Mouse (Mus musculus) heart, adult 2 months (tissue): ENCODE results near the gene Gns. TPM values are rescaled to one million over a fixed set of nuclear protein-coding genes. Genes with fewer than 3 reads are reported as not detected.

Experiments used
- DNase-seq, 2 experiments: peaks; one replicate each; pipeline ENCODE4 v3.0.0; 2021
- H3K27ac ChIP-seq: fragments of 200-600 bp; 2 replicates; pipeline ENCODE4 v1.8.1; 2022
- H3K27me3 ChIP-seq: fragments of 200-500 bp; 2 replicates; pipeline ENCODE4 v1.6.1; 2012; ENCODE audit warnings: mild to moderate bottlenecking, low read length, inconsistent platforms, mixed read lengths; ENCODE audit not compliant: control insufficient read depth, insufficient read depth
- H3K36me3 ChIP-seq: fragments of 200-500 bp; 2 replicates; pipeline ENCODE4 v1.6.1; 2012; ENCODE audit warnings: low read length, inconsistent platforms; ENCODE audit not compliant: control insufficient read depth, insufficient read depth
- H3K4me1 ChIP-seq: fragments of 200-500 bp; 2 replicates; pipeline ENCODE4 v1.6.1; 2011; ENCODE audit warnings: low read length; ENCODE audit not compliant: control insufficient read depth, insufficient read depth
- H3K4me3 ChIP-seq: fragments of 200-600 bp; 2 replicates; pipeline ENCODE4 v1.8.1; 2022
- H3K79me2 ChIP-seq: fragments of 200-500 bp; replicated peaks from 2 replicates; pipeline ENCODE4 v1.6.1; 2012; ENCODE audit warnings: mild to moderate bottlenecking, inconsistent platforms, low read length, moderate library complexity, mixed read lengths; ENCODE audit not compliant: control insufficient read depth, insufficient read depth
- H3K9ac ChIP-seq: fragments of 200-500 bp; 2 replicates; pipeline ENCODE4 v1.6.1; 2012; ENCODE audit warnings: low read depth, mild to moderate bottlenecking, control low read depth, inconsistent platforms, low read length, mixed read lengths
- CTCF ChIP-seq: fragments of 200-600 bp; IDR thresholded peaks from 2 replicates; pipeline ENCODE4 v1.8.1; 2022; ENCODE audit warnings: antibody characterized with exemption, mild to moderate bottlenecking, moderate library complexity
- EP300 ChIP-seq: fragments of 200-500 bp; IDR thresholded peaks from 2 replicates; pipeline ENCODE4 v1.6.1; 2011; ENCODE audit warnings: low read depth, low read length, control low read depth; ENCODE audit not compliant: insufficient read depth
- POLR2A ChIP-seq: fragments of 200-500 bp; IDR thresholded peaks from 2 replicates; pipeline ENCODE4 v1.6.1; 2011; ENCODE audit warnings: mild to moderate bottlenecking, low read depth, low read length, control low read depth; ENCODE audit not compliant: insufficient read depth
- WGBS: fragments of 180-500 bp; shearing (Covaris S2); methylation state at CpG from one replicate; pipeline ENCODE4 v1.1.7; 2018; 5-methylcytosine and 5-hydroxymethylcytosine counted together
- intact Hi-C: fragments of 180-260 bp; cut with DNase I; formaldehyde crosslinking; loops from one replicate; pipeline ENCODE4 v1.15.1; 2025
- polyA plus RNA-seq: library from polyadenylated mRNA; depleted of rRNA; stranded (reverse); fragments of >200 nt; gene quantifications from 2 replicates; pipeline ENCODE4 v1.2.3, GENCODE M21; 2012
- total RNA-seq, 2 experiments: library from RNA; stranded (reverse); gene quantifications; 2 replicates each; pipeline ENCODE4 v1.2.3; 2021

Gns gene
- total and polyA plus RNA-seq, 3 experiments = 45.5 to 92.2 (median 82.1) TPM

DNA sequence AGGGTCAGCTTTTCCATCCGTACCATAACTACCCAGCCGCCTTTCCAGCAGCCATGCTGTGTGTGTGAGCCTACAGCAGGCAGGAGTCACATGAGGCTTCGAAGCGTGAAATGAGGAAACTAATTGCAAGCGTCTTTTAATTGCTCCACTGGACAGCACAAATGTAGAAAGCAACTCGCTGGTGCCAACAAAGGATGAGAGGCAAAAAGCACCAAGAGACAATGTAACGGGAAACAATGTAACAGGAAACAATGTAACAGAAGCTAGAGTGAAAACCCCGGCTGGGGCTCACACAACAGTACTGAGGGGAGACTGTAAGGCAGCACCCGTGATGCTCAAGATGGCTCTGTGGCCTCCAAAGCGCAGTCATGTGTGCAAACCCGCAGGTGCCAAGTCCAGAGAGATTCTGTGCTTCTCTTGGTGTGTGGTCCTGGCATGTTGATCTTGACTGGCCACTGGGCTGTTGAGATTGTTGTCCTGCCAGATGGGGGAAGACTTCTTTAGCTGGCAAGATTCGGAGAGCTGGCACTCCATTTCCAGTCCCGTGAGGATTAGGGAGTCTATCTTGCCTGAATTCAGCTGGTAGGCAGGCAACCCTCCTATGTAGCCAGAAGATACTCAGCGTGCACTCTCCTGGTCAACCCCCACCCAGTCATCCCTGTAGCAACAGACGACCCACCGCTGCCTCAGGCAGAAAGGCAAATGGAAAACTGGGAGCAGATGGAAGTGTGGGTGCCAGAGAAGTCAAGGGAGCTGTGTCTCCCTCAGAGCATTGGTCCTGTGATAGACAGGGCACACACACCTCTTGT is 58.9 kb downstream of the Gns start:
- intact Hi-C loops = no loop called here

DNA sequence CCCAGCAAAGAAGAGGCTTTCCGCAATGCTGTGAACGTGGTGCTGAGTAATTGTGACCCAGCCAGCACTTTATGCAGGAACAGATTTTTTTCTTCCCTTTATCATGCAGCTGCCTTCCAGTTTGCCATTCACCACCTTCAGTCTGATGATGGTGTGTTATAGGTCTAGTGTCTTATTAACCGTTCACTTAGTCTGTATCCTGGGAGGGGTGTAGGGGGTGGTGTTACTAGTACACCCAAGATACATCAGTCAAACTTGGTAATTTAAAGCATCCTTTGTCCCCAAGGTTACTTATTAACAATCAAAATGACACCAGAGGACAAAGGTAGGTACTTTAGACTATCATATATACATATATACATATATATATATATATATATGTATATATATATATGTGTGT is 59.6 kb downstream of the Gns start:
- DNase-seq = no peak
- H3K79me2 ChIP-seq = peaks cover 3% of the 10 kb centered on the region
- intact Hi-C loops = no loop called here
- no peak overlapping the region for H3K9ac ChIP-seq
- H3K27me3 ChIP-seq = no peaks in the 10 kb centered on the region
- WGBS = 57% methylated on average over 3 of the region's 3 CpGs
- H3K36me3 ChIP-seq = peaks cover 5% of the 10 kb centered on the region
- no peak overlapping the region for H3K4me3 ChIP-seq
- peak overlapping the region; percentile 45 for H3K27ac ChIP-seq
- peaks cover 50% of the 10 kb centered on the region for H3K4me1 ChIP-seq
- TF ChIP-seq CTCF (no peak), EP300 (no peak), POLR2A (no peak)

More for the DNA sequence above, 58.9 kb downstream of the Gns start:
- no peak for DNase-seq
- 49% methylated on average over 16 of the region's 16 CpGs for WGBS
- TF ChIP-seq CTCF = no peak
- TF ChIP-seq POLR2A = no peak
- no peak for TF ChIP-seq EP300
- peaks cover 3% of the 10 kb centered on the region for H3K79me2 ChIP-seq
- peaks cover 51% of the 10 kb centered on the region for H3K4me1 ChIP-seq
- peaks cover 5% of the 10 kb centered on the region for H3K36me3 ChIP-seq
- peak overlapping the region; percentile 45 for H3K27ac ChIP-seq
- no peak overlapping the region for H3K4me3 ChIP-seq
- H3K9ac ChIP-seq = no peak overlapping the region
- no peaks in the 10 kb centered on the region for H3K27me3 ChIP-seq

DNA sequence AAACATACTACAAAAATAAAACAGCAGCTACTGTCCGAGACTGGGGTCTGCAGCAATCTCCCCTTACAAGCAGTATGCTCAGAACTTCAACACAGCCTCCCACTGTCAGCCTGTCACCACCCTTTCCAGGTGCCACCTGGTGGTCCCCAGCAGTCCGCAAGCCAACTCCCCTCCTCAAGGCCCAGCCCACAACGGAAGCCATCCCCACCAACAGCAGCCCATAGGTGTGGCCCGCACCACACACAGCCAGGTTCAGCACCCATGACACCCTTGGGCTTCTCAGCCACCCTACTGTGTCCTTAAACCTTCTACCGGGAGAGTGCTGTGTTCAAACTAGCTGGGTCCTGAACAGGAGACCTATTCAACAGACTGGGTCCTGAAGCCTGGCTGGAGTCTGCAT is 60.2 kb downstream of the Gns start:
- H3K27me3 ChIP-seq = no peaks in the 10 kb centered on the region
- H3K9ac ChIP-seq = no peak overlapping the region
- peaks cover 5% of the 10 kb centered on the region for H3K36me3 ChIP-seq
- intact Hi-C loops = no loop called here
- H3K4me3 ChIP-seq = no peak overlapping the region
- TF ChIP-seq CTCF = no peak
- TF ChIP-seq EP300 = no peak
- no peak for TF ChIP-seq POLR2A
- peaks cover 3% of the 10 kb centered on the region for H3K79me2 ChIP-seq
- peak overlapping the region; percentile 60 for H3K27ac ChIP-seq
- peaks cover 49% of the 10 kb centered on the region for H3K4me1 ChIP-seq
- DNase-seq = no peak
- 83% methylated on average over 5 of the region's 5 CpGs for WGBS

- Histone ChIP-seq H3K9ac (no peak overlapping the region), H3K36me3 (peaks cover 5% of the 10 kb centered on the region), H3K4me3 (no peak overlapping the region), H3K27ac (peak overlapping the region; percentile 93), H3K4me1 (peaks cover 53% of the 10 kb centered on the region), H3K27me3 (no peaks in the 10 kb centered on the region), H3K79me2 (peaks cover 3% of the 10 kb centered on the region)
- intact Hi-C loops = no loop called here
- no peak for TF ChIP-seq POLR2A
- TF ChIP-seq CTCF = no peak
- TF ChIP-seq EP300 = no peak
- peak in 1 of 2 experiments; percentile 60 for DNase-seq
- 60% methylated on average over 14 of the region's 14 CpGs for WGBS
Observed at GRCm38 (mm10) chr10:121425506-121426025, 60.7 kb downstream of the Gns start.

DNA sequence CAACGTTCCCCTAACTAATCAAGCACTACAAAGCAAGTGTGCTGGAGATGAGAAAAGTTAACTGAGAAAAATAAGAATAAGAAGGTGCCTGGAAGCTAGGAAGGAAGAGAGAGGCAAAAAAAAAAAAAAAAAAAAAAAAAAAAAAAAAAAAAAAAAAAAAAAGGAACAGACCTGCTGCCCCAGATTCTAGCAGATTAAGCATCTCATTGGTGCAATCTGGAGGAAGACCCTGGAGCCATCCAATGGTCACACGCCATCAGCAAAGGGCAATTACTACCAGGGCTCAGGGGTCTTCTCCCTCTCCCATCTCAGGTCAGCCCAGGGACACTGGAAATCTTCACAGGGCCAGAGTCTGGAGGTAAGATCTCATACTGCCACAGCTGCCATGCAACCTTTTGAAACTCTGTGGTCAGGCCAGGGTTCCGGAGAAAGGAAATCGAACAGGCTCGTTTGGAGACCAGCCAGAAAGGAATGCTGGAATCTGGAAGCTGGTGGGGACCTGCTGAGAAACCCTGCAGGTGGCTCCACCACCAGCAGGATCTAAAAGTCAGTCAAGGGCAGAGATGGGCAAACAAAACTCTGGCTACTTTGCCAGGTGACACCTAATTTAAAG is 61.7 kb downstream of the Gns start:
- H3K4me3 ChIP-seq = no peak overlapping the region

More for the DNA sequence above, 61.7 kb downstream of the Gns start:
- 24% methylated on average over 5 of the region's 5 CpGs for WGBS
- no peak for TF ChIP-seq POLR2A
- TF ChIP-seq EP300 = no peak
- TF ChIP-seq CTCF = no peak
- peak in 1 of 2 experiments; percentile 59 for DNase-seq
- Histone ChIP-seq H3K79me2 (peaks cover 5% of the 10 kb centered on the region), H3K4me1 (peaks cover 54% of the 10 kb centered on the region), H3K9ac (no peak overlapping the region), H3K36me3 (peaks cover 9% of the 10 kb centered on the region), H3K27me3 (no peaks in the 10 kb centered on the region), H3K27ac (peak overlapping the region; percentile 93)
- intact Hi-C loops = no loop called here
